Mouse (Mus musculus): ENCODE data around the gene Flad1. TPM values are rescaled to one million over a fixed set of nuclear protein-coding genes. Genes with fewer than 3 reads are reported as not detected.

Flad1 gene
- total RNA-seq, 2 experiments from 2014 or later, result 28.8 to 33.6 TPM

GRCm38 (mm10) chr3:89354816-89355511 is 56.7 kb downstream of the Flad1 start:
- peak; percentile 89 to 90 for DNase-seq (ENCODE audit: low spot score in 2 of 2)

DNA sequence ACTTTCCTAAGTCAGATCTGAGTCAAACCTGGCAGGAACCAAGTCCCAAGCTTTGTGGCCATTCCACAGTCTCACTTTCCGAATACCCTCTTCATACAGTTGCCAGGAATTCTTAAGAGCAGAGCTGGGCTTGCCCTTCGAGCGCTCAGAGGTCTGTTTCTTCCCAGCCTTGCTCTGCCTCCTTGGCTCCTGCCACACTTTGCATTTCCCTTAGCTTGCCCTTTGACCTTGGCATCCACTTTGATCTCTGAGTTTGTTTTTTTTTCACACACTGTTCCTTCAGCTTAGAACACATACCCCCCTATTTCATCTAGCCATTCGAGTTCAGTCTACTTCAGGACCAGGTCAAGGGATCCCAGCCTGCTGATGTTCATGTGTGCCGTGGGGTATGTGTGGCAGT is 60.4 kb downstream of the Flad1 start:
- no peak for DNase-seq (ENCODE audit: low spot score in 2 of 2)

Other genes starting within 250 kb of the Flad1 start
- gene Clk2, start 247.1 kb downstream of the Flad1 start, total RNA-seq (2021), result 10 to 100 TPM; 52.0 to 55.9 TPM
- gene Scamp3, start 234.4 kb downstream of the Flad1 start, total RNA-seq (2021), result 10 to 100 TPM; 79.4 to 79.6 TPM
- 10 to 100 TPM; 65.8 to 69.5 TPM for gene Fam189b, start 228.7 kb downstream of the Flad1 start, total RNA-seq (2021)
- gene Gba, start 208.9 kb downstream of the Flad1 start, total RNA-seq (2021), result 10 to 100 TPM; 57.9 to 58.7 TPM
- 10 to 100 TPM; 45.2 to 48.4 TPM for gene Thbs3, start 196.7 kb downstream of the Flad1 start, total RNA-seq (2021)
- gene Mtx1, start 184.8 kb downstream of the Flad1 start, total RNA-seq (2021), result 100 to 1,000 TPM in 1 of 2 experiments, 10 to 100 TPM in 1; 92.8 to 109 TPM
- gene Muc1, start 182.8 kb downstream of the Flad1 start, total RNA-seq (2021), result under 1 TPM; 0.66 to 0.89 TPM
- gene Krtcap2, start 165.9 kb downstream of the Flad1 start, total RNA-seq (2021), result 10 to 100 TPM; 72.8 to 95.1 TPM
- 100 to 1,000 TPM; 101 to 112 TPM for gene Trim46, start 165.6 kb downstream of the Flad1 start, total RNA-seq (2021)
- 10 to 100 TPM; 53.3 to 66.3 TPM for gene Dpm3, start 152.5 kb downstream of the Flad1 start, total RNA-seq (2021)
- 10 to 100 TPM; 27.6 to 29.8 TPM for gene Slc50a1, start 141.3 kb downstream of the Flad1 start, total RNA-seq (2021)
- 1 to 10 TPM; 6.4 to 7.2 TPM for gene Efna1, start 130.7 kb downstream of the Flad1 start, total RNA-seq (2021)
- 10 to 100 TPM; 59.9 to 63.1 TPM for gene Efna3, start 88.9 kb downstream of the Flad1 start, total RNA-seq (2021)
- gene Efna4, start 73.8 kb downstream of the Flad1 start, total RNA-seq (2021), result 1 to 10 TPM; 2.7 to 3.4 TPM
- gene Adam15, start 61.9 kb downstream of the Flad1 start, total RNA-seq (2021), result 100 to 1,000 TPM; 102 to 105 TPM
- under 1 TPM; 0.51 to 0.71 TPM for gene Dcst2, start 49.9 kb downstream of the Flad1 start, total RNA-seq (2021)
- gene Dcst1, start 46.6 kb downstream of the Flad1 start, total RNA-seq (2021), result under 1 TPM in 1 of 2 experiments, not detected in 1; 0.59 TPM
- gene Zbtb7b, start 17.1 kb downstream of the Flad1 start, total RNA-seq (2021), result 1 to 10 TPM; 6.6 to 8.7 TPM
- 1 to 10 TPM in 1 of 2 experiments, not detected in 1; 3.5 TPM for gene Lenep, start 9.1 kb downstream of the Flad1 start, total RNA-seq (2021)
- 10 to 100 TPM in 1 of 2 experiments, 1 to 10 TPM in 1; 9.8 to 10.9 TPM for gene Cks1b, start 6.5 kb upstream of the Flad1 start, total RNA-seq (2021)
- gene Shc1, start 6.6 kb upstream of the Flad1 start, total RNA-seq (2021), result 10 to 100 TPM; 14.7 to 15.1 TPM
- gene Pygo2, start 18.3 kb upstream of the Flad1 start, total RNA-seq (2021), result 10 to 100 TPM; 48.5 to 52.3 TPM
- gene Pbxip1, start 24.8 kb upstream of the Flad1 start, total RNA-seq (2021), result 10 to 100 TPM; 43.3 to 45.2 TPM
- 10 to 100 TPM; 44.0 to 46.9 TPM for gene Pmvk, start 42.7 kb upstream of the Flad1 start, total RNA-seq (2021)
- 10 to 100 TPM; 28.5 to 30.3 TPM for gene Kcnn3, start 108.3 kb upstream of the Flad1 start, total RNA-seq (2021)